Mouse (Mus musculus): ENCODE measurements around the gene Camk1d.

Gene Camk1d

GRCm38 (mm10) chr2:5661946-5662345 is 52.4 kb downstream of the Camk1d start:
- no peak for DNase-seq (ENCODE audit: low spot score in 2 of 2)

- DNase-seq (ENCODE audit: low spot score in 2 of 2), result no peak
Measured at GRCm38 (mm10) chr2:5658000-5658399, 56.3 kb downstream of the Camk1d start.

- DNase-seq (ENCODE audit: low spot score in 2 of 2), result no peak
Measured at GRCm38 (mm10) chr2:5656326-5656725, 58.0 kb downstream of the Camk1d start.

GRCm38 (mm10) chr2:5652071-5652470 is 62.2 kb downstream of the Camk1d start:
- no peak for DNase-seq (ENCODE audit: low spot score in 2 of 2)

- DNase-seq (ENCODE audit: low spot score in 2 of 2), result no peak
Measured at GRCm38 (mm10) chr2:5651285-5651870, 62.9 kb downstream of the Camk1d start.

GRCm38 (mm10) chr2:5649226-5649625 is 65.1 kb downstream of the Camk1d start:
- DNase-seq (ENCODE audit: low spot score in 2 of 2), result no peak

GRCm38 (mm10) chr2:5648764-5649163 is 65.6 kb downstream of the Camk1d start:
- no peak for DNase-seq (ENCODE audit: low spot score in 2 of 2)

GRCm38 (mm10) chr2:5646322-5646721 is 68.0 kb downstream of the Camk1d start:
- no peak for DNase-seq (ENCODE audit: low spot score in 2 of 2)

GRCm38 (mm10) chr2:5645584-5645983 is 68.7 kb downstream of the Camk1d start:
- no peak for DNase-seq (ENCODE audit: low spot score in 2 of 2)

GRCm38 (mm10) chr2:5643937-5644336 is 70.4 kb downstream of the Camk1d start:
- no peak for DNase-seq (ENCODE audit: low spot score in 2 of 2)

GRCm38 (mm10) chr2:5643226-5643625 is 71.1 kb downstream of the Camk1d start:
- no peak for DNase-seq (ENCODE audit: low spot score in 2 of 2)

GRCm38 (mm10) chr2:5642624-5643023 is 71.7 kb downstream of the Camk1d start:
- no peak for DNase-seq (ENCODE audit: low spot score in 2 of 2)

GRCm38 (mm10) chr2:5641678-5642077 is 72.6 kb downstream of the Camk1d start:
- DNase-seq (ENCODE audit: low spot score in 2 of 2), result no peak

- DNase-seq (ENCODE audit: low spot score in 2 of 2), result no peak
Measured at GRCm38 (mm10) chr2:5640586-5640985, 73.7 kb downstream of the Camk1d start.

GRCm38 (mm10) chr2:5636801-5637742 is 77.2 kb downstream of the Camk1d start:
- DNase-seq (ENCODE audit: low spot score in 2 of 2), result peak; percentile 43 to 80

GRCm38 (mm10) chr2:5632355-5632684 is 82.0 kb downstream of the Camk1d start:
- no peak for DNase-seq (ENCODE audit: low spot score in 2 of 2)

- no peak for DNase-seq (ENCODE audit: low spot score in 2 of 2)
Measured at GRCm38 (mm10) chr2:5631676-5632354, 82.5 kb downstream of the Camk1d start.

- DNase-seq (ENCODE audit: low spot score in 2 of 2), result no peak
Measured at GRCm38 (mm10) chr2:5630710-5631109, 83.6 kb downstream of the Camk1d start.

GRCm38 (mm10) chr2:5624379-5624778 is 89.9 kb downstream of the Camk1d start:
- no peak for DNase-seq (ENCODE audit: low spot score in 2 of 2)

GRCm38 (mm10) chr2:5618361-5618896 is 95.9 kb downstream of the Camk1d start:
- DNase-seq (ENCODE audit: low spot score in 2 of 2), result peak in 1 of 2 experiments; percentile 69

GRCm38 (mm10) chr2:5614896-5615295 is 99.4 kb downstream of the Camk1d start:
- peak; percentile 67 to 71 for DNase-seq (ENCODE audit: low spot score in 2 of 2)

GRCm38 (mm10) chr2:5614308-5614705 is 100.0 kb downstream of the Camk1d start:
- DNase-seq (ENCODE audit: low spot score in 2 of 2), result no peak
